Mouse (Mus musculus): Measurements from ENCODE around the gene Olfr729. TPM values are rescaled to one million over a fixed set of nuclear protein-coding genes. Genes with fewer than 3 reads are reported as not detected.

Olfr729 gene
- polyA plus RNA-seq (2012; rRNA removed): not detected in 2 replicates

DNA sequence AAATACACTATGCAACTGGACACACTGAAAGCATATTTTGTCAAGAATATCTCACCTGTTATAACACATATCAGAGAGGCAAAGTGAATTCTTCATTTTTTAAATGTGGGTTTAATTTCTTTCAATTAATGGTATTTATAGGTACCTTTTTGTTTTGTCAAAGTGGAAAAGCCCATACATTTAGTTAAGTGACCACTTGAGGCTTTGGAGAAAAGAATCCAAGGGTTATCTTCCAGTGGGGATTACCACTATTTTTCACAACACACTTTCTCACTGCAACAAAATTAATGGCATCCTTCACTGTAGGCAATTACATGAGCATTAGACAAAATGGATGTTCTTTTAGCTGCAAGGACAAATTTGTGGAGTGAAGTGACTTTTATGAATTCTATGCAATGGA is at the start of gene Olfr729:
TSS of gene Olfr729 (minus strand) at position 101 of the 400 bp plus-strand sequence.
- DNase-seq (ENCODE audit: low read depth): no peak
- TF ChIP-seq POLR2A (IDR thresholded peaks at IDR 0.05; ENCODE audit: borderline replicate concordance, extremely low read depth, insufficient read depth, insufficient read length, poor library complexity, severe bottlenecking): no peak
- no peak for TF ChIP-seq CTCF (IDR thresholded peaks at IDR 0.05; ENCODE audit: borderline replicate concordance, extremely low read depth, insufficient read depth, insufficient read length)

DNA sequence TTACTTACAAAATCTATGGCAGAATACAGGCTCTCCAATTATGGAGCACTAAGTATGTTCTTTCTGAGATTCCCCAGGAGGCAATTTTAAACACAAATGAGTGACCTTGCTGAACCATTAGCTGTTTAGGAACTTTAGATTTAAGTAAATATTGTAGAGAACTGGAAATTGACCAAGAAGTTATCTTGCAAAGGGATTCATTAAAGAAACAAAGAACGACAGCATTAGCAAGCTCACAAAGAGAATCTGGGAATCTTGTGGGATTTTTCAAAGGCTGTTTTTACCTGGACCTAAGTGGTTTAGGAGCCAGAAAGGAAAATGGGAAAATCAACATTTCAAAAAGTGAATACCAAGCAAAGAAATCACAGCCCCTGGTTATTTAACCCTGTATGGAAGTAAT is 35.4 kb upstream of the Olfr729 start, which contains the start of gene Olfr730:
TSS of gene Olfr730 (minus strand) at position 101 of the 400 bp plus-strand sequence.
- no peak for TF ChIP-seq CTCF (IDR thresholded peaks at IDR 0.05; ENCODE audit: borderline replicate concordance, extremely low read depth, insufficient read depth, insufficient read length)
- no peak for TF ChIP-seq POLR2A (IDR thresholded peaks at IDR 0.05; ENCODE audit: borderline replicate concordance, extremely low read depth, insufficient read depth, insufficient read length, poor library complexity, severe bottlenecking)
- DNase-seq (ENCODE audit: low read depth): no peak

DNA sequence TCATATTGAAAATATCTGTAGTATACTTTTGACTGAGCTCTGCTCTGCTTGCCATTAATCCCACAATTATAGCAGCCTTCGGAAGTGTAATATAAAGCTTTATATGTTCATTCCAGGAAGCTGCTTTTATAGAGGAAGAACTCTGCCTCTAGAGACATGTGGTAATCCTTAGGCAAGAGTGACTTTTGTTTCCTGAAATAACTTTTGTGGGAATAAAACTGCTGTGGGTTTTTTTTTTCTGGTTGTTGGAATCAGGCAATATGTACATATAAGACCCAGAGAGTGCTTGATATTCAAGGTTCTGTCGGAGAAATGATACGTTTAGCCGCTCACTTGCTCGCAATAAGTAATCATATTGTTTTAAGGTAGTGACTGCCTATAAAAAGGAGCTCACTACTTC is 10.1 kb downstream of the Olfr729 start, which contains the start of gene Olfr728:
TSS of gene Olfr728 (minus strand) at position 101 of the 400 bp plus-strand sequence.
- DNase-seq (ENCODE audit: low read depth): no peak
- TF ChIP-seq POLR2A (IDR thresholded peaks at IDR 0.05; ENCODE audit: borderline replicate concordance, extremely low read depth, insufficient read depth, insufficient read length, poor library complexity, severe bottlenecking) (no peak), CTCF (IDR thresholded peaks at IDR 0.05; ENCODE audit: borderline replicate concordance, extremely low read depth, insufficient read depth, insufficient read length) (no peak)

DNA sequence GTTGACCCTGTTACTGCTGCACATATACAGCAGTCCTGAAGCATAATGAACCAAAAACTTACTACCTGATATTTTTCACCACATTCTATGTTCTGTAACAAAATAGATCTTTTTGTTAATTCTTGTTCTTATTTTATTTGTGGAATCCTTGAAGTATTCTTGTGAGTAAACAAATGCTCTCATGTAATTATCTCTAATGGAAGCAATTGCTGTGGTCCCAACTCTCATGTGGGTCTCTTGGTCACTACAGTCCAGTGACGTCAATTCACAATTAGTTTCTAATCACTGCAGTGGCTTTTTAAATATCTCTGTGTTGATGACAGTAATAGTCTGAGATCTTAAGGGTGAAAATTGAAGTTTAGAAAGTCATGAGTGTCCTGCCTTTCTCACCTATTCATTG is 29.8 kb downstream of the Olfr729 start, which contains the start of gene Olfr727:
TSS of gene Olfr727 (plus strand) at position 301 of the 400 bp plus-strand sequence.
- DNase-seq (ENCODE audit: low read depth): no peak
- TF ChIP-seq CTCF (IDR thresholded peaks at IDR 0.05; ENCODE audit: borderline replicate concordance, extremely low read depth, insufficient read depth, insufficient read length) (no peak), POLR2A (IDR thresholded peaks at IDR 0.05; ENCODE audit: borderline replicate concordance, extremely low read depth, insufficient read depth, insufficient read length, poor library complexity, severe bottlenecking) (no peak)

Other genes starting within 250 kb of the Olfr729 start
- gene Olfr723, start 221.1 kb downstream of the Olfr729 start, polyA plus RNA-seq (2012; rRNA removed): not detected in 2 replicates
- gene Olfr724, start 189.6 kb downstream of the Olfr729 start, polyA plus RNA-seq (2012; rRNA removed): not detected in 2 replicates
- gene Olfr725, start 112.5 kb downstream of the Olfr729 start, polyA plus RNA-seq (2012; rRNA removed): not detected in 2 replicates
- not detected in 2 replicates for gene Olfr726, start 62.0 kb downstream of the Olfr729 start, polyA plus RNA-seq (2012; rRNA removed)
- gene Olfr727, start 29.7 kb downstream of the Olfr729 start, polyA plus RNA-seq (2012; rRNA removed): not detected in 2 replicates
- gene Olfr728, start 10.2 kb downstream of the Olfr729 start, polyA plus RNA-seq (2012; rRNA removed): not detected in 2 replicates
- gene Olfr730, start 35.3 kb upstream of the Olfr729 start, polyA plus RNA-seq (2012; rRNA removed): not detected in 2 replicates
- not detected in 2 replicates for gene Olfr731, start 89.0 kb upstream of the Olfr729 start, polyA plus RNA-seq (2012; rRNA removed)
- not detected in 2 replicates for gene Olfr732, start 131.3 kb upstream of the Olfr729 start, polyA plus RNA-seq (2012; rRNA removed)
- not detected in 2 replicates for gene Olfr733, start 148.6 kb upstream of the Olfr729 start, polyA plus RNA-seq (2012; rRNA removed)
- gene Olfr734, start 173.9 kb upstream of the Olfr729 start, polyA plus RNA-seq (2012; rRNA removed): not detected in 2 replicates
- not detected in 2 replicates for gene Olfr735, start 196.0 kb upstream of the Olfr729 start, polyA plus RNA-seq (2012; rRNA removed)
- gene Tlr11, start 205.0 kb upstream of the Olfr729 start, polyA plus RNA-seq (2012; rRNA removed): not detected in 2 replicates
- gene Olfr736, start 228.3 kb upstream of the Olfr729 start, polyA plus RNA-seq (2012; rRNA removed): not detected in 2 replicates